Mouse (Mus musculus) retina, postnatal 7 days (tissue): ENCODE data around the gene Prim2.

Experiments used
- DNase-seq: peaks from one replicate; pipeline ENCODE4 v3.0.0-alpha.2; 2012; ENCODE audit warnings: low read depth, low spot score

The Prim2 gene

GRCm38 (mm10) chr1:33669708-33670141 is at the start of gene Prim2:
Gene Prim2 (minus strand): TSS chr1:33669795.
- DNase-seq = peak; percentile 74

DNA sequence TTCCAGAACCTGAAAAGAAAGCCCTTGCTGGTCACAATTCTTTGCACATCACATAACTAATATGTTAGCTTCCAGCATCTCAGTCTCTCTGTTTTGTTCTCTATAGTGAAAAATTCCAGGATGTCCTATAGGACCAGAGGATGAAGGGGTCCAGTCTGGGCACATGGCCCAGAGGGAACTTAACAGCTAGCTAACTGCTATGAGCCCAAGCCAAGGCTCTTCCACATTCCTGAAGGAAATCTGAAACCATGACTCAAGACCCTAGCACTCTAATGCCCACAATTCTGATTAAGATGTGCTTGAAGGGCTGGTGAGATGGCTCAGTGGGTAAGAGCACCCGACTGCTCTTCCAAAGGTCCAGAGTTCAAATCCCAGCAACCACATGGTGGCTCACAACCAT is 48.0 kb upstream of the Prim2 start:
- DNase-seq = no peak

- DNase-seq = no peak
Observed at GRCm38 (mm10) chr1:33714796-33715195, 45.2 kb upstream of the Prim2 start.

DNA sequence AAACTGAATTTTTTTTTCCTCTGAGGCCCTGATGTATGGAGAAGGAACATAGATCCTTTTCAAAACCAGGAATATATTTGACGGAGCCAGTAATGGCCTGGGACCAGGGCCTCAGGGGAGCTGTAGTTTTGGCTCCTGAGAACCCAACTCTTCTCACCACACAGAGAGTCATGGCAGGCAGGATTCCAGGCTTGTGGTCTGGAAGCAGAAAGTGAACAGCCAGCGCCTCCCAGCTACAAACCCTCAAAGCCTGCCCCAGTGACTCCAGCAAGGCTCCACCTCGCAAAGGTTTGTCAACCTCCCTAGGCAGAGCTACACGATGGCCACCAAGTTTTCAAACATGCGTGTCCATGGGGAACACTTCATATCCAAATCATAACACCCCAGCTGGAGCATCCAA is 42.4 kb upstream of the Prim2 start:
- DNase-seq = no peak

- DNase-seq = no peak
Observed at GRCm38 (mm10) chr1:33709615-33710014, 40.0 kb upstream of the Prim2 start.

- DNase-seq = no peak
Observed at GRCm38 (mm10) chr1:33701244-33701643, 31.6 kb upstream of the Prim2 start.

DNA sequence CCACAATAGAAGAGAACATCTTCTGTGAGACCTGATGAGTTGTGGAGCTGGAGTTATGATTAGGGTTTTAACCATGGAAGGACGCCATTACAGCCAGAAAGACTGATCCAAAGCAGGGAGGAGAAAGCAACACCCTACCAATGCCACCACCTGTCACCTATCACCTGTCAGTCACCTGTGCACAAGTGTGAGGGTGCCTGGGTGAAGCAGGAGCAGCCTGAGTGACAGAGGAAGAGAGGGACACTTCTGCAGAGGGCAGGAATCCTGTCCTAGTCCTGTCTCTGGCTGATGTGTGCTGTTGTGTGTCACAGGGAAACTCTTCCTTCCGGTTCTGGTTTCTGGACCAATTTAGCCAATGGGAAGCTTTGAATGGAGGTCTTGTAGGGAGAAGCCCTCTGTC is 26.4 kb upstream of the Prim2 start:
- no peak for DNase-seq

DNA sequence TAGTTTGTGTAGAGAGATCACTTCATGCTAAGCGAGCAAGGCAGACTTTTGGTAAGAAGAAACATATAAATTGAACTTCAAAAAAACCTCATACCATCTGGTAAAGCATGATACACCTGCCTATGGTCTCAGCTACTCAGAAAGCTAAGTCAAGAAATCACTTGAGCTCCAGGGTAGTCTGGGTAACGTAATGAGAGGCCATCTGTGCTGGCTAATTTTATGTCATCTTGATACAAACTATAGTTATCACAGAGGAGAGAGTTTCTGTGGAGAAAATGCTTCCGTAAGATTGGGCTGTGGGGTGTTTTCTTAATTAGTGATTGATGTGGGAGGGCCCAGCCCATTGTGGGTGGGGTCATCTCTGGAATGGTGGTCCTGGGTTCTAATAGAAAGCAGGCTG is 24.3 kb upstream of the Prim2 start:
- DNase-seq = no peak

- no peak for DNase-seq
Observed at GRCm38 (mm10) chr1:33690087-33690448, 20.5 kb upstream of the Prim2 start.

DNA sequence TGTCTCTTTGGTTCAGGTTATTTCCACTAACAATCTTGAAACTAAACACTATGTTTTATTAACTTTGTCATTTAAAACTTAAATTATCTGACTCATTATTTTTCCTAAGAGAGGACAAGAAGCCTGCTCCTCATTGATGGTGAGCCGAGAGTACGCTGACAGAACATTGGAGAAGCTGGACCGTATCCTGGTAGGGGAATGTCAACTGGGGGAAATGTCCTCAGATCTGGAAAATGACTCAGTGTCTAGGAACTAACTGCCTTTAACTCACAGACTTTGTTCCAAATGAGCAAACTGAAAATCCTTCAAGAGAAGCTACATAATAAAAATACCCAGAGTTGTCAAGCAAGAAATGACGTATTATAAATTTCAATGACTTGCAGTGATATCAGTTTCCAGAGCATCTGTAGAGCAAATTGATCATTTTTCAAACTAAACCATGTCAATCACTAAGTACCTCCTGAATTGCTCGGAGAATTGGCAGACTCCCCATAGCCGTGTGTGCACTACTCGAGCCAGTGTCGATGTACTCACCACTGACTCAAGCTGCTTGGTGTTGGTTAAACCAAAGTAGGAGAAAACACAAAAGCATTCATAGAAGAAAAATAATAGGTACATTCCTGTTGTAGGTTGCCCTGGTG is 20.0 kb upstream of the Prim2 start:
- no peak for DNase-seq

DNA sequence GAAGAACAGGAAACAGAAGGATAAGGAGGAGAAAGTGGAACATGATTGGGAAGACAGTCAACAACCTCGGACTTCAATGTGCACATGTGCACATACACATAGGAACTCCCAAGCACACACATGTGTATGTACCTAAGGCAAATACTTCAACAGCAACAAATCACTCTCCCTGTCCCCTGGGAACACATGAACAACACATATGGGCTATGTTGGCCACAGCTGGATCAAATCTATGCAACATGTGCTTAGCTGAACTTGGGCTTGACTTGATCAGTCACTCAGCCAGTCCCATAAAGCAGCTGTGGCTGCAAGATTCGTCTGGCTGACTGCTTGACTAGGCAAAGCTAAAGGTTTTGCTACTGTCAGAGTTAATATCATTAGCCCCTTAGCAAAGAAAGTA is 19.2 kb upstream of the Prim2 start:
- no peak for DNase-seq

DNA sequence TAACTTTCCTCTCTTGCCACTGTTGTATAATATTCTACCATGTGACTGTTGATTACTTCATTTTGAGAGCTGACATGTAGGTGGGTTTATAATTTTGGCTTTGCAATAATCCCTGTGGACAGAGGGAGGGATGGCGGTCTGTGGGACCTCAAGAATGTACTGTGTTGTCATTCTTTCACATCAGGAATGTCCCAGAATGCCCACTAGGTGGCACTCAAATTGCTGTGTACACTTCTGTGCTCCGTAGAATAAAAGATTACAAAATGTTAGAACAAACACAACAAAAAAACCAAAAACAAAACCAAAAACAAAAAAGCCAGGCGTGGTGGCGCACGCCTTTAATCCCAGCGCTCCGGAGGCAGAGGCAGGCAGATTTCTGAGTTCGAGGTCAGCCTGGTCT is 14.9 kb upstream of the Prim2 start:
- no peak for DNase-seq

DNA sequence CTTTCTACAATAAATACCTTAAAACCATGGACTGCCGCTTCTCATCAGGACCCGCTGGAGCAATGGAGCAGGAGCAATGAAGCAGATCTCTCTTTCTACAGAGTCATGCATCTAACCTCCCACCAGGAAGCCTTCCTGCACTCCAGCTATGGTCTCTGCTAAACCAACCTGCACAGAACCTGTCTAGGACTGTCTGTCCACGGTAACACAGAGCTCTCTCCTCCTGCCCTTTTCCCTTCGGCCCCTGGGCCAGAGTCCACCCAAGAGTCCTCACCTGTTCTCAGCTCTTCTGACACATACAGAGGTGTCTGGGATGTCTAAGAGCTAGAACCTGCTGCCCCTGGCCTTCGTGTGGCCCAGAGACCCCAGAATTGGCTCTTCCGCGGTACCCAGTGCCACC is 11.3 kb upstream of the Prim2 start:
- DNase-seq = no peak

DNA sequence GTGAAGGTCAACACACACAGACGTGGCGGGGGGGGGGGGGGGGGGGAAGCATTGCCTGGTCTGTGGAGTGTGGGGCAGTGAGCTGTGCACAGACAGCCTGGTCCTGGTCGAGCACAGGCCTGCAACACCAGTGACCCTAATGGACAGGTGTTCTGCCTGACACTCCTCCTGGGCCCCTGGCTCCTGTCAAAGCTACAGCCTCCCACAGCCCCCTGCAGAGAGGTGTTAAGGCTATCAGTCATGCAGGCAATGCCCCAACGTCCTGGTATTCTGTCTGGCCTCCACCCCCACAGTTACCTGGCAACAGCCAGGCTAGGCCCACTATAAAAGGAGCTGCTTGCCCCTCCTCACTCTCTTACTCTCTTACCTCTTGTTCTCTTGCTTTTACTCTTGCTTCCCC is 10.8 kb upstream of the Prim2 start:
- DNase-seq = no peak

- no peak for DNase-seq
Observed at GRCm38 (mm10) chr1:33673158-33673960, 3.8 kb upstream of the Prim2 start.

DNA sequence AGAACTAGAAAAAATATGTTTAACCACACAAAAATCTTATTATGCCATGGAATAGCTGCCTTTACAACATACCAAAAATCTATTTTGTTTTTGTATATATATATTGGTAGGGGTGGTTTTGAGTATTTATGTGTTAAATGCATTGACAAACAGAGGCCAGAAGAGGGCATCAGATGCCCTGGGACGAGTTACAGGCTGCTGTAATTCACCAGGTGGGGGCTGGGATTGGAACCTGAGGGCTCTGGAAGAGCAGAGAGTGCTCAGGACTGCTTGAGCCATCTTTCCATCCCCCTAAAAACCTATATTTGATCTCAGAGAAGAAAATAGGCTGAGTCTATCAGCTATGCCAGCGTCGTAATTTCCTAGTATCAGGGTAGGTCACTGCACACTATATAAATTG is 2.9 kb upstream of the Prim2 start:
- peak; percentile 25 for DNase-seq

DNA sequence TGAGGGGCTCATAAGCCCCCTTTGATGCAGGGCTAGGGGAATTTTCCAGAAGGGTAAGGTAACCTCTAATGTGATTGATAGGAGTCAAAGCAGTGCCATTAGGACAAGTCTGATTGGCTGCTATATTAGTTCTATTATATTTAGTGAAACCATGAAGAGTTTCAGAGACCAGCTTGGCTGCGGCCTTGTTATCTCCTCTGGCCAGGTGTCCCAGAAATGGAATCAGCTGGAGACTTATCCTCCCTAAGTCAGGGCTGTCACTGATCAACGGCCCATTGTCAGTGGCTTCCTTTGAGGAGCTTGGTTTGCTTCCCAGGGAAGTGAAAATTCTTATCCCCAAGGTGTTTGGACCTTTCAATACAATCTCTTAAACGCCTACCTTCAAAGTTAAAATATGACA is 2.5 kb upstream of the Prim2 start:
- no peak for DNase-seq

- DNase-seq = no peak
Observed at GRCm38 (mm10) chr1:33671441-33671840, 1.8 kb upstream of the Prim2 start.

- peak; percentile 52 for DNase-seq
Observed at GRCm38 (mm10) chr1:33670164-33670616, 595 bp upstream of the Prim2 start.

GRCm38 (mm10) chr1:33663605-33664117 is 5.9 kb downstream of the Prim2 start:
- DNase-seq = no peak

GRCm38 (mm10) chr1:33663163-33663562 is 6.4 kb downstream of the Prim2 start:
- no peak for DNase-seq

GRCm38 (mm10) chr1:33658302-33658701 is 11.3 kb downstream of the Prim2 start:
- DNase-seq = no peak

- no peak for DNase-seq
Observed at GRCm38 (mm10) chr1:33657574-33658149, 11.9 kb downstream of the Prim2 start.
